Comparison of ENCODE assay signal across 8 mouse cellular contexts in the genomic region with DNA sequence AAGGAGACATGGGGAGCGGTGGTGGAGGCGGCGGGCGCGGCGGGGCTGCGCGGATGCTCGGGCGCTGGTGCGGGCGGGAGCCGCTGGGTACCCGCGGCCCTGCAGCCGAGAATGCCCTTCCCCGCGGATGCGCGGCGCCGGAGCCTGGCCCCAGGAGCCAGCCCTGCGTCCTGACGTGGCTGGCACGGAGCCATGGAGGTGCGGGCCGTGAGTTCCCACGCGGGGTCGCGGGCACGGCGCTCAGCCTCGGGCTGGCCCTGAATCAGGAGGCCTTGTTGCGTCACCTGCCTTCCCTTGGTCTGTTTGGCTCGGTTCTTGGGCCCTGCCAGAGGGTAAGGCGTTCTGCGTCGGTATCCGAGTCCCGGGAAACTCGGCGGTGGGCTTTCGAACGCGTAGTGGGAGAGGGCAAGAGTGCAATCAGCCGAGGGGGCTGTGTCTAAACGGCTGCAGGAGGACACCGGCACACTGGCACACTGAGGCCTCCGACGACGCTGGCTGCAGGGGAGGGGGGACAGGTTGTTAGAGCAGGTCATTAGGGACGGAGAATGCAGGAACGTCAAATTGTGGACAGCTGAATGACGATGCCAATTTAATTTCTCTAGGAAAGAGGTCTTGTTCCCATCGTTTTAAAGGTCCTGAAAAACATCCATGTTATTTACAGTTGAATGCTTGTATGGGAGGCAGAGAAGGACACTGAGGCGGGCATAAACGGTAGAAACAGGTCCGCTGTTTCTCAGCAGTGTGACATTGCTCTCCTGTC. TPM values are rescaled to one million over a fixed set of nuclear protein-coding genes. Genes with fewer than 3 reads are reported as not detected.
A peak's percentile ranks its signal among the peaks of the same experiment; 100 is the strongest.
DNase-seq lines count a peak whose midpoint lies in the region; ATAC-seq lines count a peak whose summit lies in the region.

No protein-coding gene starts in this region.

- H3K4me2 ChIP-seq in forebrain, embryonic 13.5 days, result peak overlapping the region; percentile 90
- H3K4me2 ChIP-seq in limb, embryonic 11.5 days (ENCODE audit: low read depth, severe bottlenecking), result peak overlapping the region; percentile 77

- DNase-seq in ovary, postnatal 10 days (ENCODE audit: low spot score), result peak; percentile 13
- no peak for DNase-seq in ovary, postnatal 36 days (ENCODE audit: low spot score)
- DNase-seq in c-Kit-positive CD71-positive TER-119-negative erythroid progenitor cells, embryonic 14.5 days (ENCODE audit: low read depth), result peak; percentile 11
- no peak for DNase-seq in limb, embryonic 11.5 days (ENCODE audit: low spot score)
- DNase-seq in mesoderm, embryonic 11.5 days (ENCODE audit: low read depth, low spot score), result peak; percentile 30
- DNase-seq in testis, postnatal 10 days (ENCODE audit: low spot score), result peak; percentile 80

- WGBS in forebrain, embryonic 13.5 days, result 1% methylated on average over 59 of the region's 59 CpGs
- 2% methylated on average over 58 of the region's 59 CpGs for WGBS in limb, embryonic 11.5 days

- peak overlapping the region; percentile 82 for H3K4me3 ChIP-seq in forebrain, embryonic 13.5 days
- peak overlapping the region; percentile 90 for H3K4me3 ChIP-seq in limb, embryonic 11.5 days (ENCODE audit: low read depth, low read length)

- peak overlapping the region; percentile 95 for H3K9ac ChIP-seq in forebrain, embryonic 13.5 days
- H3K9ac ChIP-seq in limb, embryonic 11.5 days (ENCODE audit: low read length), result peak overlapping the region; percentile 88

- 0 out of 2 replicates have a peak, but pooled peaks cover 6% of the 10 kb centered on the region for H3K36me3 ChIP-seq in forebrain, embryonic 13.5 days (ENCODE audit: poor library complexity, severe bottlenecking)
- no peaks in the 10 kb centered on the region for H3K36me3 ChIP-seq in limb, embryonic 11.5 days (ENCODE audit: control insufficient read depth, insufficient read depth, low read length)

- H3K27ac ChIP-seq in forebrain, embryonic 13.5 days, result peak overlapping the region; percentile 92
- H3K27ac ChIP-seq in limb, embryonic 11.5 days (replicated peaks; ENCODE audit: low read depth, low read length), result no peak overlapping the region

- H3K9me3 ChIP-seq in forebrain, embryonic 13.5 days (replicated peaks), result no peaks in the 10 kb centered on the region
- H3K9me3 ChIP-seq in limb, embryonic 11.5 days (ENCODE audit: control insufficient read depth, low read length), result no peaks in the 10 kb centered on the region

- peaks cover 19% of the 10 kb centered on the region for H3K4me1 ChIP-seq in forebrain, embryonic 13.5 days
- H3K4me1 ChIP-seq in limb, embryonic 11.5 days (ENCODE audit: control insufficient read depth, insufficient read depth, low read length), result peaks cover 5% of the 10 kb centered on the region; the same call in 1 of the 2 replicates

- ATAC-seq in forebrain, embryonic 13.5 days, result peak; percentile 76
- peak; percentile 14 to 15; a peak in 1 of 4 replicates for ATAC-seq in hematopoietic stem cell, adult 5-6 weeks (replicated peaks in 1 of 2; ENCODE audit: insufficient read depth in 1 of 2, low FRiP score in 2 of 2, low TSS enrichment in 1 of 2, low read depth in 1 of 2, poor library complexity in 2 of 2, severe bottlenecking in 2 of 2)
- peak; percentile 54; the same call in 1 of the 2 replicates for ATAC-seq in limb, embryonic 11.5 days (ENCODE audit: insufficient number of reproducible peaks, low FRiP score, low TSS enrichment, low read depth)

- peaks cover 10% of the 10 kb centered on the region; the same call in 1 of the 2 replicates for H3K27me3 ChIP-seq in forebrain, embryonic 13.5 days
- H3K27me3 ChIP-seq in limb, embryonic 11.5 days (ENCODE audit: control insufficient read depth, insufficient read depth, low read length), result no peaks in the 10 kb centered on the region

RNA-seq across cellular contexts. Expression of a gene that starts 0.6 kb away (rescaled TPM):
- 15.6 and 19.0 TPM in 2 replicates for polyA plus RNA-seq in forebrain, embryonic 13.5 days (2015; fragmentation: Nextera tagmentation; extraction: Ambion mirVana)
- 34.2 and 56.2 TPM in 2 replicates for total RNA-seq in hematopoietic stem cell, adult 5-6 weeks (2017)
- polyA plus RNA-seq in limb, embryonic 11.5 days (2014; fragmentation: Nextera tagmentation; extraction: Ambion mirVana), result 15.8 and 18.6 TPM in 2 replicates

RNA-seq across cellular contexts. Expression of a gene that starts 49.0 kb away (rescaled TPM):
- 18.6 and 20.6 TPM in 2 replicates for polyA plus RNA-seq in forebrain, embryonic 13.5 days (2015; fragmentation: Nextera tagmentation; extraction: Ambion mirVana)
- 0.40 and 0.50 TPM in 2 replicates for total RNA-seq in hematopoietic stem cell, adult 5-6 weeks (2017)
- polyA plus RNA-seq in limb, embryonic 11.5 days (2014; fragmentation: Nextera tagmentation; extraction: Ambion mirVana), result 0.23 and 0.77 TPM in 2 replicates

RNA-seq across cellular contexts. Expression of a gene that starts 58.0 kb away (rescaled TPM):
- 14.1 and 15.4 TPM in 2 replicates for polyA plus RNA-seq in forebrain, embryonic 13.5 days (2015; fragmentation: Nextera tagmentation; extraction: Ambion mirVana)
- total RNA-seq in hematopoietic stem cell, adult 5-6 weeks (2017), result 105 and 125 TPM in 2 replicates
- 23.5 and 24.5 TPM in 2 replicates for polyA plus RNA-seq in limb, embryonic 11.5 days (2014; fragmentation: Nextera tagmentation; extraction: Ambion mirVana)

Comparison
In these comparisons a context has a peak if more than half of its experiments do, and no peak if none do; other contexts are left out.
1. DNase-seq: peak in ovary, postnatal 10 days (single experiment), c-Kit-positive CD71-positive TER-119-negative erythroid progenitor cells, embryonic 14.5 days (single experiment), mesoderm, embryonic 11.5 days (single experiment) and testis, postnatal 10 days (single experiment); none in ovary, postnatal 36 days (single experiment) and limb, embryonic 11.5 days (single experiment).
2. ATAC-seq: peak in every context shown above with its lines; median percentile 76 in forebrain, embryonic 13.5 days; 54 in limb, embryonic 11.5 days; 14 in hematopoietic stem cell, adult 5-6 weeks.
3. RNA of a gene that starts 49.0 kb away (polyA plus RNA-seq): 18.6 to 20.6 TPM in forebrain, embryonic 13.5 days; 0.23 to 0.77 TPM in limb, embryonic 11.5 days; every median in the first group is over 10 times any median in the second.